Mouse (Mus musculus) embryonic fibroblast, embryonic 13.5 days (primary cell): Measurements from ENCODE around the gene Stxbp6.

Experiments used
- CTCF ChIP-seq: IDR thresholded peaks from 2 replicates; pipeline ENCODE4 v1.5.1; 2011; ENCODE audit warnings: mild to moderate bottlenecking, control low read depth, low read length, moderate library complexity, borderline replicate concordance; ENCODE audit not compliant: insufficient read depth
- POLR2A ChIP-seq: IDR thresholded peaks from 2 replicates; pipeline ENCODE4 v1.6.1; 2011; ENCODE audit warnings: low read depth, mild to moderate bottlenecking, control low read depth, low read length, moderate library complexity

GRCm38 (mm10) chr12:44957474-44957873 is 117.0 kb downstream of the Stxbp6 start:
- TF ChIP-seq POLR2A (no peak), CTCF (no peak)
